Mouse (Mus musculus) forebrain, embryonic 14.5 days (tissue): ENCODE data around the gene Gm21885. TPM values are rescaled to one million over a fixed set of nuclear protein-coding genes. Genes with fewer than 3 reads are reported as not detected.

Experiments
- ATAC-seq: fragments of 200-750 bp; cut with Nextera tagmentation; 2 replicates; pipeline ENCODE4 v1.8.0; 2017; ENCODE audit warnings: mild to moderate bottlenecking, moderate library complexity
- DNase-seq: peaks from one replicate; pipeline ENCODE4 v3.0.0-alpha.2; 2015; ENCODE audit warnings: low spot score
- H3K27ac ChIP-seq: fragments of 300-500 bp; sonication (generic); 2 replicates; pipeline ENCODE4 v1.5.1; 2014; ENCODE audit warnings: low read depth, mild to moderate bottlenecking, control low read depth, low read length, moderate library complexity
- H3K27me3 ChIP-seq: fragments of 300-500 bp; sonication (generic); replicated peaks from 2 replicates; pipeline ENCODE4 v1.6.1; 2014; ENCODE audit warnings: low read length, control low read depth, mixed read lengths; ENCODE audit not compliant: control insufficient read depth, insufficient read depth
- H3K36me3 ChIP-seq: fragments of 300-500 bp; sonication (generic); 2 replicates; pipeline ENCODE4 v1.6.1; 2014; ENCODE audit warnings: low read length, control low read depth; ENCODE audit not compliant: control insufficient read depth, insufficient read depth
- H3K4me1 ChIP-seq: fragments of 300-500 bp; sonication (generic); 2 replicates; pipeline ENCODE4 v1.6.1; 2014; ENCODE audit warnings: antibody characterized with exemption, low read length, control low read depth; ENCODE audit not compliant: control insufficient read depth, insufficient read depth
- H3K4me2 ChIP-seq: fragments of 300-500 bp; sonication (generic); 2 replicates; pipeline ENCODE4 v1.6.1; 2014; ENCODE audit warnings: mild to moderate bottlenecking, control low read depth, low read length
- H3K4me3 ChIP-seq: fragments of 300-500 bp; sonication (generic); 2 replicates; pipeline ENCODE4 v1.5.1; 2014; ENCODE audit warnings: low read depth, low read length, control low read depth
- H3K9ac ChIP-seq: fragments of 300-500 bp; sonication (generic); 2 replicates; pipeline ENCODE4 v1.6.1; 2014; ENCODE audit warnings: mild to moderate bottlenecking, low read length, control low read depth, moderate library complexity
- H3K9me3 ChIP-seq: fragments of 300-500 bp; sonication (generic); replicated peaks from 2 replicates; pipeline ENCODE4 v1.6.1; 2016; ENCODE audit warnings: low read length, control low read depth, mixed read lengths; ENCODE audit not compliant: control insufficient read depth
- WGBS: fragments of 180-500 bp; shearing (Covaris S2); extraction: QIAGEN DNeasy Blood & Tissue Kit; methylation state at CpG from one replicate; pipeline ENCODE4 v1.1.7; 2014; 5-methylcytosine and 5-hydroxymethylcytosine counted together
- polyA plus RNA-seq: library from polyadenylated mRNA; unstranded; fragments of >200 nt; fragmentation: Nextera tagmentation; extraction: Ambion mirVana; gene quantifications from 2 replicates; pipeline ENCODE4 v1.2.1, GENCODE M21; 2014

Gm21885 gene
- polyA plus RNA-seq, 1 experiment from 2014 or later, result not detected

GRCm38 (mm10) chr11:94294996-94295845, 13.5 kb downstream of the Gm21885 start:
- ATAC-seq (no peak), DNase-seq (no peak)
- no peaks in the 10 kb centered on the region for H3K4me1 ChIP-seq
- H3K9me3 ChIP-seq, result no peaks in the 10 kb centered on the region
- H3K36me3 ChIP-seq, result peaks cover 87% of the 10 kb centered on the region
- H3K27ac ChIP-seq, result no peak overlapping the region
- no peak overlapping the region for H3K4me2 ChIP-seq
- H3K4me3 ChIP-seq, result no peak overlapping the region
- no peak overlapping the region for H3K9ac ChIP-seq
- H3K27me3 ChIP-seq, result no peaks in the 10 kb centered on the region
- 45% methylated on average over 9 of the region's 9 CpGs for WGBS

DNA sequence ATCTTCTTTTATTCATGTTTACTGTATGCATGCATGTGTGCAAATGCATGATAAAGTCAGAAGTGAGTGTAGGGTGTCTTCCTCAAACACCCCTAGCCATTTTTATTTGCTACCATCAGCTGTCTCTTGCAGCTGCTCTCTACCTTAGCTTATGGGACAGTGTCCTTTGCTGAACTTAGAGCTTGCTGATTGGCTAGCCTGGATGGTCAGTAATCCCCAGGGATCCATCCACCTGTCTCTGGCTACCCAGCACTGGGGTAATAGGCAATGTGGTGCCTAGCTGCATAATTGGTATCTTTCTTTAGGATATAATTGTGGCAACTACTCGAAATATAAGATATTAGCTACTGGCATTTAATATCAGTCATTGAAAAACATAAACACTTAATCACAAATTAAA, 31.1 kb downstream of the Gm21885 start:
- H3K27me3 ChIP-seq, result no peaks in the 10 kb centered on the region
- no peak overlapping the region for H3K9ac ChIP-seq
- peaks cover 10% of the 10 kb centered on the region for H3K36me3 ChIP-seq
- no peak overlapping the region for H3K4me2 ChIP-seq
- no peak overlapping the region for H3K27ac ChIP-seq
- WGBS, result 73% methylated on average over 1 of the region's 1 CpGs
- ATAC-seq (no peak), DNase-seq (no peak)
- peaks cover 23% of the 10 kb centered on the region for H3K4me1 ChIP-seq
- H3K4me3 ChIP-seq, result no peak overlapping the region
- no peaks in the 10 kb centered on the region for H3K9me3 ChIP-seq

DNA sequence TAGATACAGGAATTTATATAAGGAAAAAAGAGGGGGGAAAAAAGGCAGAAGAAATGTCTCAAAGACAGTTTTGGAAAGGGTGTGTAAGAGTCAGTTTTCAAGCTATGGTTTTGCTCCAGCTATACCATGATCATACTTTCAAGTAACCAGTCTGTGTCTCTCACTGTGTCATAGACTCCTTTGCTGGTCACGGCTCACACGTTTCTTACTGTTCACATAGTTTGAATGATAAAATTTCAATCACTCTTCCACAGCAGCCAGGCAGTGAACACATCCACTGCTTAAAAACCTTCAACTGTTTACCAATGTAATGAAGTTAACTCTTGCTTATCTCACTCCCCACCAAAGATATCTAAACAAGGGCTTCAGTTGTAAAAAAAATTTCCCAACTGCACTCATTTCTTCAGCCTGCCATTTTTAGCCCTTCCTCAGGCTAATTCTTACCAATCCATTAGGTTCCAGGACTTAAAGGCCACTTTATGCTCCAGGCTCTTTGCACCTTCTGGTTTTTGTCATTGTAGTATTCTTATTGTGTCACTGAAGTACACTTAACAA, 32.5 kb downstream of the Gm21885 start:
- H3K4me1 ChIP-seq, result peaks cover 23% of the 10 kb centered on the region
- H3K9me3 ChIP-seq, result no peaks in the 10 kb centered on the region
- H3K4me3 ChIP-seq, result no peak overlapping the region
- no peak overlapping the region for H3K9ac ChIP-seq
- DNase-seq (no peak), ATAC-seq (no peak)
- WGBS, result 86% methylated on average over 2 of the region's 2 CpGs
- peaks cover 3% of the 10 kb centered on the region; the same call in 1 of the 2 replicates for H3K36me3 ChIP-seq
- no peak overlapping the region for H3K4me2 ChIP-seq
- H3K27me3 ChIP-seq, result no peaks in the 10 kb centered on the region
- H3K27ac ChIP-seq, result no peak overlapping the region

GRCm38 (mm10) chr11:94315308-94315707, 33.6 kb downstream of the Gm21885 start:
- Histone ChIP-seq H3K27ac (no peak overlapping the region), H3K9me3 (no peaks in the 10 kb centered on the region), H3K4me3 (no peak overlapping the region), H3K9ac (no peak overlapping the region), H3K4me2 (no peak overlapping the region), H3K27me3 (no peaks in the 10 kb centered on the region), H3K4me1 (peaks cover 31% of the 10 kb centered on the region), H3K36me3 (peaks cover 5% of the 10 kb centered on the region; the same call in 1 of the 2 replicates)
- ATAC-seq (no peak), DNase-seq (no peak)
- WGBS, result 85% methylated on average over 1 of the region's 1 CpGs

DNA sequence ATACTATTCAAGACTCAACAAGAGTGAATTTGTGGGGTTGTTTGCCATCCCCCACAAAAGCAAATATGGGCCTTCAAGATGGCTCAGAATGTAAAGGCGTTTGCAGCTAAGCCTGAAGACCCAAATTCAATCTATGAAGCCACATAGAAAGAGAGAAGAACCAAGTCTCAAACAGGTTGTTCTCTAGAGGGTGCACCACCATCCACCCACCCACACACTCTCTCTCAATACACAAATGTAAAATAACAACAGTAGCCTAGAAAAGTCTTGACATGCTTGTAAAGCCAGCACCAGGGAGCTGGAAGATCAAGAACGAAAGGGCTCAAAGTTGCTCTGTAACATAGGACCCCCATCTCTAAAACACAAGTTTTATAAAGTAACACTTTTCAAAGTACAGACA, 34.9 kb downstream of the Gm21885 start:
- Histone ChIP-seq H3K4me2 (no peak overlapping the region), H3K9me3 (no peaks in the 10 kb centered on the region), H3K27ac (no peak overlapping the region), H3K4me3 (no peak overlapping the region), H3K4me1 (peaks cover 30% of the 10 kb centered on the region), H3K9ac (no peak overlapping the region), H3K27me3 (no peaks in the 10 kb centered on the region), H3K36me3 (peaks cover 5% of the 10 kb centered on the region; the same call in 1 of the 2 replicates)
- DNase-seq (no peak), ATAC-seq (no peak)
- WGBS, result 85% methylated on average over 2 of the region's 2 CpGs

DNA sequence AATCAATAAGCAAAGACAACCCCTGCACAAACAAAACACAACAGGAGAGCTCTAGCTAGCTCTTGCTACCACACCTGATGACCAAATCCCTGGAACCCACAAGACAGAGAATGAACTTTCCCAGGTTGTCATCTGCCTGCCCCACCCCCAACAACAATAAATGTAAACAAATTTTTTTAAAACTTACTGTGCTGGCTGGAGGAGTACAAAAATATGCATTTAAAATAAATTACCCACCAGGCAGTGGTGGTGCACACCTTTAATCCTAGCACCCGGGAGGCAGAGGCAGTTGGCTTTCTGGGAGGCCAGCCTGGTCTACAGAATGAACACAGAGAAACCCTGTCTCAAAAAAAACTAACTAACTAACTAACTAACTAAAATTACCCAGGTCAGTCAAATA, 35.3 kb downstream of the Gm21885 start:
- Histone ChIP-seq H3K27me3 (no peaks in the 10 kb centered on the region), H3K36me3 (peaks cover 5% of the 10 kb centered on the region; the same call in 1 of the 2 replicates), H3K4me3 (no peak overlapping the region), H3K9me3 (no peaks in the 10 kb centered on the region), H3K4me1 (peaks cover 30% of the 10 kb centered on the region), H3K27ac (no peak overlapping the region), H3K9ac (no peak overlapping the region), H3K4me2 (no peak overlapping the region)
- DNase-seq (no peak), ATAC-seq (no peak)
- WGBS, result 81% methylated on average over 1 of the region's 1 CpGs

- H3K4me2 ChIP-seq, result 0 out of 2 replicates have a peak overlapping the region, but pooled peaks have one; percentile 12
- ATAC-seq (no peak), DNase-seq (no peak)
- H3K9me3 ChIP-seq, result no peaks in the 10 kb centered on the region
- no peaks in the 10 kb centered on the region for H3K27me3 ChIP-seq
- peaks cover 5% of the 10 kb centered on the region; the same call in 1 of the 2 replicates for H3K36me3 ChIP-seq
- 57% methylated on average over 4 of the region's 4 CpGs for WGBS
- H3K4me1 ChIP-seq, result peaks cover 33% of the 10 kb centered on the region
- no peak overlapping the region for H3K4me3 ChIP-seq
- H3K27ac ChIP-seq, result no peak overlapping the region; the same call in 1 of the 2 replicates
- H3K9ac ChIP-seq, result no peak overlapping the region
Observed at GRCm38 (mm10) chr11:94317515-94317914, 35.8 kb downstream of the Gm21885 start.

- Histone ChIP-seq H3K27ac (no peak overlapping the region), H3K4me2 (0 out of 2 replicates have a peak overlapping the region, but pooled peaks have one; percentile 12), H3K9ac (no peak overlapping the region), H3K9me3 (no peaks in the 10 kb centered on the region), H3K36me3 (peaks cover 5% of the 10 kb centered on the region; the same call in 1 of the 2 replicates), H3K4me3 (no peak overlapping the region), H3K27me3 (no peaks in the 10 kb centered on the region), H3K4me1 (peaks cover 35% of the 10 kb centered on the region)
- DNase-seq (no peak), ATAC-seq (no peak)
- WGBS, result 80% methylated on average over 5 of the region's 5 CpGs
Observed at GRCm38 (mm10) chr11:94318056-94318455, 36.4 kb downstream of the Gm21885 start.
